Mouse (Mus musculus) intestine, embryonic 14.5 days (tissue): Measurements from ENCODE around the gene Epha1. TPM values are rescaled to one million over a fixed set of nuclear protein-coding genes. Genes with fewer than 3 reads are reported as not detected.

Source experiments
- ATAC-seq: fragments of 200-750 bp; cut with Nextera tagmentation; replicated peaks from 2 replicates; pipeline ENCODE4 v1.8.0; 2017; ENCODE audit warnings: low read depth, moderate number of reproducible peaks, moderate TSS enrichment, moderate library complexity; ENCODE audit not compliant: low FRiP score, low TSS enrichment
- DNase-seq: peaks from one replicate; pipeline ENCODE4 v3.0.0-alpha.2; 2018; ENCODE audit warnings: low spot score
- H3K27ac ChIP-seq: fragments of 300-500 bp; sonication (generic); 2 replicates; pipeline ENCODE4 v1.5.1; 2014; ENCODE audit warnings: low read depth, mild to moderate bottlenecking, control low read depth
- H3K27me3 ChIP-seq: fragments of 300-500 bp; sonication (generic); replicated peaks from 2 replicates; pipeline ENCODE4 v1.6.1; 2014; ENCODE audit warnings: low read length, control low read depth; ENCODE audit not compliant: control insufficient read depth, insufficient read depth
- H3K36me3 ChIP-seq: fragments of 300-500 bp; sonication (generic); 2 replicates; pipeline ENCODE4 v1.6.1; 2014; ENCODE audit warnings: low read length, control low read depth; ENCODE audit not compliant: control insufficient read depth, insufficient read depth
- H3K4me1 ChIP-seq: fragments of 300-500 bp; sonication (generic); replicated peaks from 2 replicates; pipeline ENCODE4 v1.6.1; 2014; ENCODE audit warnings: low read length, control low read depth, mixed read lengths; ENCODE audit not compliant: control insufficient read depth, insufficient read depth
- H3K4me2 ChIP-seq: fragments of 300-500 bp; sonication (generic); 2 replicates; pipeline ENCODE4 v1.6.1; 2014; ENCODE audit warnings: low read length
- H3K4me3 ChIP-seq: fragments of 300-500 bp; sonication (generic); 2 replicates; pipeline ENCODE4 v1.5.1; 2014; ENCODE audit warnings: low read depth, low read length, control low read depth, mixed read lengths
- H3K9ac ChIP-seq: fragments of 300-500 bp; sonication (generic); 2 replicates; pipeline ENCODE4 v1.6.1; 2014; ENCODE audit warnings: mild to moderate bottlenecking, low read length
- H3K9me3 ChIP-seq: fragments of 300-500 bp; sonication (generic); 2 replicates; pipeline ENCODE4 v1.6.1; 2016; ENCODE audit warnings: low read length, control low read depth; ENCODE audit not compliant: control insufficient read depth
- WGBS: fragments of 180-500 bp; shearing (Covaris S2); extraction: QIAGEN DNeasy Blood & Tissue Kit; methylation state at CpG from one replicate; pipeline ENCODE4 v1.1.7; 2014; 5-methylcytosine and 5-hydroxymethylcytosine counted together
- polyA plus RNA-seq: library from polyadenylated mRNA; unstranded; fragments of >200 nt; fragmentation: Nextera tagmentation; extraction: Ambion mirVana; gene quantifications from 2 replicates; pipeline ENCODE4 v1.2.1, GENCODE M21; 2014

Epha1 gene
- polyA plus RNA-seq, 1 experiment from 2014 or later: 2.5 TPM

GRCm38 (mm10) chr6:42370630-42371363 is 2.3 kb downstream of the Epha1 start:
- Histone ChIP-seq H3K9me3 (no peaks in the 10 kb centered on the region), H3K4me3 (no peak overlapping the region), H3K27ac (no peak overlapping the region), H3K36me3 (no peaks in the 10 kb centered on the region), H3K4me2 (no peak overlapping the region), H3K9ac (no peak overlapping the region), H3K27me3 (no peaks in the 10 kb centered on the region), H3K4me1 (peaks cover 12% of the 10 kb centered on the region; the same call in 1 of the 2 replicates)
- ATAC-seq (no peak), DNase-seq (no peak)
- WGBS: 50% methylated on average over 4 of the region's 4 CpGs

GRCm38 (mm10) chr6:42369870-42370269 is 3.2 kb downstream of the Epha1 start:
- Histone ChIP-seq H3K36me3 (no peaks in the 10 kb centered on the region), H3K9ac (no peak overlapping the region), H3K4me1 (peaks cover 12% of the 10 kb centered on the region; the same call in 1 of the 2 replicates), H3K27ac (no peak overlapping the region), H3K27me3 (no peaks in the 10 kb centered on the region), H3K4me2 (no peak overlapping the region), H3K9me3 (no peaks in the 10 kb centered on the region), H3K4me3 (no peak overlapping the region)
- WGBS: 22% methylated on average over 3 of the region's 3 CpGs
- DNase-seq: no peak
- no peak for ATAC-seq

GRCm38 (mm10) chr6:42365215-42365614 is 7.9 kb downstream of the Epha1 start:
- Histone ChIP-seq H3K9me3 (no peaks in the 10 kb centered on the region), H3K9ac (no peak overlapping the region), H3K4me1 (no peaks in the 10 kb centered on the region), H3K4me2 (no peak overlapping the region), H3K27ac (no peak overlapping the region), H3K4me3 (no peak overlapping the region), H3K36me3 (peaks cover 18% of the 10 kb centered on the region), H3K27me3 (no peaks in the 10 kb centered on the region)
- ATAC-seq: no peak
- DNase-seq: no peak
- WGBS: 88% methylated on average over 6 of the region's 6 CpGs

GRCm38 (mm10) chr6:42364607-42365006 is 8.5 kb downstream of the Epha1 start:
- Histone ChIP-seq H3K27ac (no peak overlapping the region), H3K4me2 (no peak overlapping the region), H3K4me1 (no peaks in the 10 kb centered on the region), H3K4me3 (no peak overlapping the region), H3K27me3 (no peaks in the 10 kb centered on the region), H3K9me3 (no peaks in the 10 kb centered on the region), H3K9ac (no peak overlapping the region), H3K36me3 (peaks cover 23% of the 10 kb centered on the region)
- no peak for DNase-seq
- WGBS: 90% methylated on average over 15 of the region's 15 CpGs
- ATAC-seq: no peak

- H3K4me2 ChIP-seq: no peak overlapping the region
- no peaks in the 10 kb centered on the region for H3K9me3 ChIP-seq
- H3K4me1 ChIP-seq: peaks cover 3% of the 10 kb centered on the region; the same call in 1 of the 2 replicates
- H3K27me3 ChIP-seq: no peaks in the 10 kb centered on the region
- H3K27ac ChIP-seq: no peak overlapping the region
- peaks cover 29% of the 10 kb centered on the region for H3K36me3 ChIP-seq
- DNase-seq: no peak
- H3K9ac ChIP-seq: no peak overlapping the region
- ATAC-seq: no peak
- 86% methylated on average over 4 of the region's 4 CpGs for WGBS
- no peak overlapping the region for H3K4me3 ChIP-seq
These were observed 9.0 kb downstream of the Epha1 start for GRCm38 (mm10) chr6:42364066-42364465.

GRCm38 (mm10) chr6:42362974-42363373 is 10.1 kb downstream of the Epha1 start:
- Histone ChIP-seq H3K27me3 (no peaks in the 10 kb centered on the region), H3K4me1 (peaks cover 4% of the 10 kb centered on the region; the same call in 1 of the 2 replicates), H3K27ac (no peak overlapping the region), H3K4me2 (no peak overlapping the region), H3K36me3 (peaks cover 40% of the 10 kb centered on the region), H3K9ac (no peak overlapping the region), H3K9me3 (no peaks in the 10 kb centered on the region), H3K4me3 (no peak overlapping the region)
- ATAC-seq (no peak), DNase-seq (no peak)
- WGBS: 62% methylated on average over 3 of the region's 3 CpGs

GRCm38 (mm10) chr6:42362497-42362896 is 10.6 kb downstream of the Epha1 start:
- DNase-seq: no peak
- H3K27ac ChIP-seq: no peak overlapping the region
- H3K4me3 ChIP-seq: no peak overlapping the region
- H3K4me2 ChIP-seq: no peak overlapping the region
- no peak overlapping the region for H3K9ac ChIP-seq
- 75% methylated on average over 1 of the region's 1 CpGs for WGBS
- no peaks in the 10 kb centered on the region for H3K9me3 ChIP-seq
- ATAC-seq: no peak
- no peaks in the 10 kb centered on the region for H3K27me3 ChIP-seq
- peaks cover 4% of the 10 kb centered on the region; the same call in 1 of the 2 replicates for H3K4me1 ChIP-seq
- H3K36me3 ChIP-seq: peaks cover 44% of the 10 kb centered on the region

- peaks cover 49% of the 10 kb centered on the region for H3K36me3 ChIP-seq
- no peaks in the 10 kb centered on the region for H3K27me3 ChIP-seq
- no peak overlapping the region for H3K4me2 ChIP-seq
- H3K4me1 ChIP-seq: peaks cover 4% of the 10 kb centered on the region; the same call in 1 of the 2 replicates
- WGBS: 80% methylated on average over 1 of the region's 1 CpGs
- DNase-seq (no peak), ATAC-seq (no peak)
- H3K27ac ChIP-seq: no peak overlapping the region
- H3K4me3 ChIP-seq: no peak overlapping the region
- H3K9me3 ChIP-seq: no peaks in the 10 kb centered on the region
- H3K9ac ChIP-seq: no peak overlapping the region
These were observed 11.0 kb downstream of the Epha1 start for GRCm38 (mm10) chr6:42362074-42362473.
